Mouse (Mus musculus): ENCODE measurements around the gene Frmd4a. TPM values are rescaled to one million over a fixed set of nuclear protein-coding genes. Genes with fewer than 3 reads are reported as not detected.

Frmd4a gene
- polyA plus RNA-seq, 1 experiment from 2014 or later: 64.3 TPM

- WGBS: 95% methylated on average over 2 of the region's 2 CpGs
- Histone ChIP-seq H3K9me3 (replicated peaks) (no peaks in the 10 kb centered on the region), H3K27me3 (ENCODE audit: low read depth, poor library complexity, severe bottlenecking) (no peaks in the 10 kb centered on the region), H3K4me3 (no peak overlapping the region), H3K27ac (no peak overlapping the region), H3K36me3 (peaks cover 63% of the 10 kb centered on the region), H3K4me1 (peaks cover 24% of the 10 kb centered on the region)
- DNase-seq (ENCODE audit: low spot score): no peak
These were observed 469.8 kb downstream of the Frmd4a start for GRCm38 (mm10) chr2:4487280-4487679.

DNA sequence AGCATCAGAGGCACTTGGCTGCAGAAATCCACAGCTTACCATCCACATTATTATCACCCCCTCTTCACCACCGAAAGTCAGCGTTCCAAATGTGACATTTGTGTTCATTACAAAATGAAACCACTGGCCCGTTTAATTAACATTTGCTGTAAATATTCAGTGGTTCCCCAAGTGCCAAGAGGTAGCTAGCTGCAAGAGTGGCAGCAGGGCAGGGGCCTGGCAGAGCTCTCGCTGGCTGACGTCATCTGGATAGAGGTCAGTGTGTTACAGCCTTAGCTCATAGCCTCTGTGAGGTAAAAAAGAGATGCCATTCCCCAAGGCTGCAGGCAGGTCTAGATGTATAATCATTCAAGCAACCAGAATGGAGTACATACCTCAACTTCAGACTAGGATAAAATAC is 473.3 kb downstream of the Frmd4a start:
- 85% methylated on average over 5 of the region's 5 CpGs for WGBS
- Histone ChIP-seq H3K27ac (no peak overlapping the region), H3K27me3 (ENCODE audit: low read depth, poor library complexity, severe bottlenecking) (no peaks in the 10 kb centered on the region), H3K36me3 (peaks cover 48% of the 10 kb centered on the region), H3K9me3 (replicated peaks) (no peaks in the 10 kb centered on the region), H3K4me1 (peaks cover 35% of the 10 kb centered on the region), H3K4me3 (no peak overlapping the region)
- no peak for DNase-seq (ENCODE audit: low spot score)

GRCm38 (mm10) chr2:4492485-4493481 is 475.3 kb downstream of the Frmd4a start:
- WGBS: 60% methylated on average over 20 of the region's 20 CpGs
- H3K36me3 ChIP-seq: peaks cover 55% of the 10 kb centered on the region
- H3K27ac ChIP-seq: peak overlapping the region; percentile 72
- no peaks in the 10 kb centered on the region for H3K9me3 ChIP-seq (replicated peaks)
- peaks cover 35% of the 10 kb centered on the region for H3K4me1 ChIP-seq
- peak; percentile 82 for DNase-seq (ENCODE audit: low spot score)
- no peaks in the 10 kb centered on the region for H3K27me3 ChIP-seq (ENCODE audit: low read depth, poor library complexity, severe bottlenecking)
- no peak overlapping the region for H3K4me3 ChIP-seq

DNA sequence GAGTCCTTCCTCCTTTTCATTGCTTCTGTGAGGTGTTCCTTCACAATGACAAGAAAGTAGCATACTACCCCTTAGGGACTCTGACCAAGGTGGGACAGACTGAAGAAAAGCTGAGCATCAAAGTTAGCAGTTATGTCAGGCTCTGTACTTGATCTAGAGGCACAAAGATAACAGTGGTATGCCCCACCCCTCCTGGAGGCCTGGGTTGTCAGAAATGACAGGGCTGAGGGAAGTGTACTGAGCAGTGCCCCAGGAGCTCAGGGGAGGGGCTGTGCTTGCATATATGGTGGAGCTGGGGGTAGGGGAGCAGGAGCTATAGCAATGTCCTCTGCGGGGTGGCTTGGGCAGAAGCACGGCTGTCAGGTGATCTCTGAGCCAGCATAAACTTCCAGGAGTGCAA is 477.0 kb downstream of the Frmd4a start:
- peaks cover 35% of the 10 kb centered on the region for H3K4me1 ChIP-seq

DNA sequence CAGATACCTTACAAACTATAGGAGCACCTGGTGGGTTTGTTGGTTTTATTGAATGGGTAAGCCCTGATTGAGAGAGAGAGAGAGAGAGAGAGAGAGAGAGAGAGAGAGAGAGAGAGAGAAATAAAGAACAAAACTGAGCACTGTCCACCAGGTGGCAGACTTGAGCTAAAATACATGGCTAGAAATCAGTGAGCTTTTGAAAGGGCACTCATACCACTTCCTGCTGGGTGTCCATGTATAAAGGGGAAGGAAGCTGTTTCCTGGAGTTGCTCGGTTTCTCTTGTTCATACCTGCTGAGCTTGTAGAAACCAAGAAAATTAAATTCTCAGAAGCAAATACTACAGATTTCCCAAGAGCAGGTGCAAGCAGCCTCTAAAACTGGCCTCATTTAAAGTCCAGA is 481.7 kb downstream of the Frmd4a start:
- H3K4me1 ChIP-seq: no peaks in the 10 kb centered on the region
- peak; percentile 78 for DNase-seq (ENCODE audit: low spot score)
- no peaks in the 10 kb centered on the region for H3K9me3 ChIP-seq (replicated peaks)
- H3K36me3 ChIP-seq: peaks cover 74% of the 10 kb centered on the region
- H3K27me3 ChIP-seq (ENCODE audit: low read depth, poor library complexity, severe bottlenecking): no peaks in the 10 kb centered on the region
- WGBS: 20% methylated on average over 1 of the region's 1 CpGs
- H3K4me3 ChIP-seq: no peak overlapping the region
- no peak overlapping the region for H3K27ac ChIP-seq

More for the DNA sequence above, 477.0 kb downstream of the Frmd4a start:
- Histone ChIP-seq H3K9me3 (replicated peaks) (no peaks in the 10 kb centered on the region), H3K27me3 (ENCODE audit: low read depth, poor library complexity, severe bottlenecking) (no peaks in the 10 kb centered on the region), H3K27ac (no peak overlapping the region), H3K4me3 (no peak overlapping the region), H3K36me3 (peaks cover 53% of the 10 kb centered on the region)
- DNase-seq (ENCODE audit: low spot score): no peak
- 82% methylated on average over 2 of the region's 2 CpGs for WGBS

DNA sequence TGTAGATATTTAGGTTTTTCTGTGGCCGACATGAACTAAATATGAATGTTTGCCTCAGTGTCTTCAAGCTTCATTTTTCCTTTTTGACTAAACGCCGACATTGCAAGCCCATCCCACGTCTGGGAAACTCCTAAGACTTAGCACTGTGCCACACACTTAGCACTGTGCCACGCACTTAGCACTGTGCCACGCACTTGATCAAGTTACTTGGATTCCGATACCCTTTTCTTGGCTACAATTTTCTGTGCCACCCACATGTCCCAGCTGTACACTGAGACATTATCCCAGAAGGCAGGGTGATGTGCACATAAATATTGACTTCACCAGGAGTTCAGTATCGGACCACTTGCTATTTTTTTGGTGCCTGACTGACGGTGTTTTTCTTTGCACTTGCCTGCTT is 482.4 kb downstream of the Frmd4a start:
- no peaks in the 10 kb centered on the region for H3K9me3 ChIP-seq (replicated peaks)
- no peak overlapping the region for H3K4me3 ChIP-seq
- H3K27ac ChIP-seq: no peak overlapping the region
- no peaks in the 10 kb centered on the region for H3K4me1 ChIP-seq
- no peak for DNase-seq (ENCODE audit: low spot score)
- peaks cover 76% of the 10 kb centered on the region for H3K36me3 ChIP-seq
- H3K27me3 ChIP-seq (ENCODE audit: low read depth, poor library complexity, severe bottlenecking): no peaks in the 10 kb centered on the region
- 95% methylated on average over 9 of the region's 9 CpGs for WGBS

DNA sequence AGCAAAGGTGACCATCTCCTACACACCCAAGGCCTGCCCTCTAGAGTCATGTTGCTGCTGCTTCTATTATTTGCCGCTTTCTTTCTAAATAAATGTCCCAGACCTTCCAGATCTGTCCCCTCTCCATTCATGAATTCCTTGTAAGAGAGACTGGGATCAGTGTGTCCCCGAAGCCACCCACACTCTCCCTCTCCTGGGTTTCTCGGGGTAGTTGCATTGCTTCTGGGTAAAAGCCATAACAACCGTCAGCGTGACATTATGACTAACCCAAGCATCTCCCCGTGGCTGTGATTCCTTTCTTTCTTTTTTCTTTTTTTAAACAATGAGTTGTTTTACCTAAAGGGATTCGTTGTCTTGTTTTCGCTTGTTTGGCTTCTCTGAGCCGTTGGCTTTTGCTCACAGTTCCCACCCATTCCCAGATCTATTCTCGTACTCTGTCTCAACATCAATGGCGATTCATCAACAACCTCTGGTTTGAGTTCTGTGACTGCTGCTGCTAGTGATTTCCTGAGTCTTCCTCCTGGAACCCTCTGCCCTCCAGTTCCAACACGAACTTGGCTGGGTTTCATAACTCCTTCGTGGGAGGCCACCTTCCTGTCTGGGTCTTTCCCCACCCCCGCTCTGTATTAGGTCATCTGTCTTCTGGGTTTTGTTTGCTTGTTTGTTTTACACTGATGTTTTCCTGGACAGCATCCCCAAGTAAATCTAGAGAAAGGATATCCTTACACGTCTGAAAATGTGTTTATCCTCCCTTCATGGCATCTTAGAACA is 483.9 kb downstream of the Frmd4a start:
- no peaks in the 10 kb centered on the region for H3K27me3 ChIP-seq (ENCODE audit: low read depth, poor library complexity, severe bottlenecking)
- 87% methylated on average over 15 of the region's 15 CpGs for WGBS
- no peaks in the 10 kb centered on the region for H3K9me3 ChIP-seq (replicated peaks)
- no peak overlapping the region for H3K4me3 ChIP-seq
- H3K27ac ChIP-seq: no peak overlapping the region
- no peaks in the 10 kb centered on the region for H3K4me1 ChIP-seq
- DNase-seq (ENCODE audit: low spot score): no peak
- peaks cover 73% of the 10 kb centered on the region for H3K36me3 ChIP-seq

- no peaks in the 10 kb centered on the region for H3K4me1 ChIP-seq
- no peaks in the 10 kb centered on the region for H3K27me3 ChIP-seq (ENCODE audit: low read depth, poor library complexity, severe bottlenecking)
- H3K9me3 ChIP-seq (replicated peaks): no peaks in the 10 kb centered on the region
- DNase-seq (ENCODE audit: low spot score): no peak
- peaks cover 73% of the 10 kb centered on the region for H3K36me3 ChIP-seq
- 92% methylated on average over 10 of the region's 10 CpGs for WGBS
- no peak overlapping the region for H3K4me3 ChIP-seq
- no peak overlapping the region for H3K27ac ChIP-seq
These were observed 486.9 kb downstream of the Frmd4a start for GRCm38 (mm10) chr2:4504413-4504812.

DNA sequence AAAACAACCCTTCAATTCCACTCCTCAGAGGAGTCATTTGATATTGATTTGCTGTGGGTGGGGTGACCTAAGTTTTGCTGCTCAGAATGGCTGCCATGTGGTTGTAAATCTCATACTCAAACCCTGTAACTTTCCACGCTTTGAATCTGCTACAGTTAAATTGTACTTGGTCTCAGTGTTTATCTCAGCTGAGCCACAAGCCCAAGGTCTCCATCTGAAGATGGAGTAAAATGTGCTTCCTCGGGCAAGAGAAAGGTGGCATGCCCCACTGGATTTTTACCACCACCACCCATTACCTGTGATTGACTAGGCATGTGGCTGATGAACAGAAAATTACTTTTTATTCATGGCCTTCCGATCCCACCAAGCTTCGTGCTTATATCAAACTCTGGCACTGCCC is 488.2 kb downstream of the Frmd4a start:
- no peak for DNase-seq (ENCODE audit: low spot score)
- Histone ChIP-seq H3K36me3 (peaks cover 65% of the 10 kb centered on the region), H3K27ac (no peak overlapping the region), H3K9me3 (replicated peaks) (no peaks in the 10 kb centered on the region), H3K4me1 (peaks cover 10% of the 10 kb centered on the region; the same call in 1 of the 2 replicates), H3K4me3 (no peak overlapping the region), H3K27me3 (ENCODE audit: low read depth, poor library complexity, severe bottlenecking) (no peaks in the 10 kb centered on the region)
- 90% methylated on average over 4 of the region's 4 CpGs for WGBS

DNA sequence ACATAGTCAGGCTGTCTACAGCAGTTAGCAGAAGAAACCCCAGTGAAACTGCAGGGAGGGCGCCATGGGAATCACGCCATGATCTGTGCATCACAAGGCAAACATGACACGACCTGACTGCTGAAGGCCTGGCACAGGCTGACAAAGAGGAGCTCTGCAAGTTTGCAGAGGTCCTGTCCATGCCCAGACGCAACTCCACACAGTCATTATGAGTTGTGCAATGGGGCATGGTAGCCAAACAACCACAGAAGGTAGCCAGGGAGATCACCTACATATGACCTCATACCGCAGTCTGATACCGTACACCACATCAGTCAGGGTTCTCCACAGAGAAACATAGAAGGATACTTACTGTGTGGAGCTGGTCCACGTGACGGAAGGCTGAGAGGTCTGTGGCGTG is 489.1 kb downstream of the Frmd4a start:
- H3K9me3 ChIP-seq (replicated peaks): no peaks in the 10 kb centered on the region
- H3K27me3 ChIP-seq (ENCODE audit: low read depth, poor library complexity, severe bottlenecking): no peaks in the 10 kb centered on the region
- H3K27ac ChIP-seq: no peak overlapping the region
- no peak overlapping the region for H3K4me3 ChIP-seq
- H3K4me1 ChIP-seq: peaks cover 10% of the 10 kb centered on the region; the same call in 1 of the 2 replicates
- no peak for DNase-seq (ENCODE audit: low spot score)
- H3K36me3 ChIP-seq: peaks cover 57% of the 10 kb centered on the region
- WGBS: 95% methylated on average over 9 of the region's 9 CpGs

GRCm38 (mm10) chr2:4507887-4508615 is 490.5 kb downstream of the Frmd4a start:
- no peak overlapping the region for H3K4me3 ChIP-seq
- DNase-seq (ENCODE audit: low spot score): no peak
- H3K4me1 ChIP-seq: peaks cover 15% of the 10 kb centered on the region
- H3K36me3 ChIP-seq: peaks cover 55% of the 10 kb centered on the region
- no peak overlapping the region for H3K27ac ChIP-seq
- WGBS: 89% methylated on average over 13 of the region's 13 CpGs
- no peaks in the 10 kb centered on the region for H3K27me3 ChIP-seq (ENCODE audit: low read depth, poor library complexity, severe bottlenecking)
- no peaks in the 10 kb centered on the region for H3K9me3 ChIP-seq (replicated peaks)

DNA sequence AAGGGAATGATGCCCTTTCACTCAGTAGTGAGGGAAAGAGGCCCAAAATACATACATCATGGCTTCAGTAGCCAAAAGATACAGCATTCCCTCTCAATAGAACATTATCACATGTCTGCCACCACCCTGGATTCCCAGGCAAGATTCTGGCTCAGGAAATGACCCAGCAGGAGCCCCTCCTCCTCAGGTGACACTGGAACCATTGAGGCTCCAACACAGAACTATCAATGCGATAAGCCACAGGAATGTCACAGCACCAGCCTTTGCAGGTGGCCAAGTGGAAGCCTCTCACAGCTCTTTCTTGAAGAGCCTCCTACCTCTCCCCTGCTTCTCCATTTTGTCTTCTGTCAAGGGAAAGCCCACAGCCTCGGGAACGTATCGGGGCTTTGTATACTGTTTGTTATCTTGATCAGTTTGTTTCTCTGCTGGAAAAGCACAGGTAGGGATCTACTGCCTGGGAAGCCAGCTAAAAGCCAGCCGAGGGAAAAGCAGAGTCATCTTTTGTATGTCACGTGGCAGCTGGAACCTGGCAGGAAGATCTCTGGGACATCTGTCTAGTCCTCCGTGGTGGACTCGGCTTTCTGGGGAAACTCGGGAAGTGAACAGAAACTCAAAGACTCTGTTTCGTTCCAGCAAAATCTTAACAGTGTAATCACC is 491.6 kb downstream of the Frmd4a start:
- no peak overlapping the region for H3K4me3 ChIP-seq
- DNase-seq (ENCODE audit: low spot score): no peak
- H3K9me3 ChIP-seq (replicated peaks): no peaks in the 10 kb centered on the region
- peaks cover 64% of the 10 kb centered on the region for H3K36me3 ChIP-seq
- peaks cover 15% of the 10 kb centered on the region for H3K4me1 ChIP-seq
- H3K27ac ChIP-seq: no peak overlapping the region
- WGBS: 89% methylated on average over 10 of the region's 10 CpGs
- no peaks in the 10 kb centered on the region for H3K27me3 ChIP-seq (ENCODE audit: low read depth, poor library complexity, severe bottlenecking)

All from limb, embryonic 10.5 days (tissue).